Mouse (Mus musculus): ENCODE measurements around the gene Rtf2.

- no peak for TF ChIP-seq POLR2A (IDR thresholded peaks at IDR 0.05; ENCODE audit: borderline replicate concordance, control insufficient read depth, low read depth, low read length)
- TF ChIP-seq CTCF (IDR thresholded peaks at IDR 0.05; ENCODE audit: control insufficient read depth, insufficient read depth, low read length), result 0 out of 2 replicates have a peak, but pooled peaks have one; percentile 5
These were observed 39.1 kb upstream of the Rtf2 start for GRCm38 (mm10) chr2:172401116-172401825.
